Mouse (Mus musculus) liver, adult 2 months (tissue): ENCODE data around the gene Vmn2r47. TPM values are rescaled to one million over a fixed set of nuclear protein-coding genes. Genes with fewer than 3 reads are reported as not detected.
"Not testable (repeated sequence)": the region's sequence is repeated elsewhere in the genome, so short reads cannot be mapped to it uniquely, and the experiment has no call there.

Source experiments
- DNase-seq: peaks from one replicate; pipeline ENCODE4 v3.0.0-alpha.2; 2011; ENCODE audit warnings: low read depth, low spot score; ENCODE audit errors: extremely low read depth
- H3K27ac ChIP-seq: fragments of 200-500 bp; replicated peaks from 2 replicates; pipeline ENCODE4 v1.5.1; 2012; ENCODE audit warnings: low read depth, mild to moderate bottlenecking, control low read depth, inconsistent platforms, low read length; ENCODE audit not compliant: insufficient read depth
- H3K27me3 ChIP-seq: fragments of 200-500 bp; 2 replicates; pipeline ENCODE4 v1.6.1; 2012; ENCODE audit warnings: mild to moderate bottlenecking, moderate library complexity, low read length, inconsistent platforms; ENCODE audit not compliant: control insufficient read depth, insufficient read depth
- H3K36me3 ChIP-seq: fragments of 200-500 bp; 2 replicates; pipeline ENCODE4 v1.6.1; 2012; ENCODE audit warnings: low read length, inconsistent platforms; ENCODE audit not compliant: control insufficient read depth, insufficient read depth
- H3K4me1 ChIP-seq: fragments of 200-500 bp; 2 replicates; pipeline ENCODE4 v1.6.1; 2011; ENCODE audit warnings: low read length; ENCODE audit not compliant: control insufficient read depth, insufficient read depth
- H3K4me3 ChIP-seq: fragments of 200-500 bp; 2 replicates; pipeline ENCODE4 v1.5.1; 2011; ENCODE audit warnings: low read depth, mild to moderate bottlenecking, control low read depth, low read length, moderate library complexity; ENCODE audit not compliant: insufficient read depth
- H3K79me2 ChIP-seq: fragments of 200-500 bp; 2 replicates; pipeline ENCODE4 v1.6.1; 2012; ENCODE audit warnings: inconsistent platforms, mild to moderate bottlenecking, low read length, moderate library complexity; ENCODE audit not compliant: control insufficient read depth, insufficient read depth
- H3K9ac ChIP-seq: fragments of 200-500 bp; 2 replicates; pipeline ENCODE4 v1.6.1; 2012; ENCODE audit warnings: low read depth, mild to moderate bottlenecking, control low read depth, inconsistent platforms, low read length
- WGBS: fragments of 180-500 bp; shearing (Covaris S2); methylation state at CpG from one replicate; pipeline ENCODE4 v1.1.7; 2018; 5-methylcytosine and 5-hydroxymethylcytosine counted together
- polyA plus RNA-seq: library from polyadenylated mRNA; depleted of rRNA; stranded (reverse); fragments of >200 nt; gene quantifications from 2 replicates; pipeline ENCODE4 v1.2.3, GENCODE M21; 2012; rRNA removed
- total RNA-seq: library from RNA; depleted of rRNA; stranded (reverse); fragments of >200 nt; gene quantifications from 2 replicates; pipeline ENCODE4 v1.2.3, GENCODE M21; 2014; rRNA removed

The Vmn2r47 gene
- total RNA-seq (not detected in 2 replicates), polyA plus RNA-seq (not detected in 2 replicates)

DNA sequence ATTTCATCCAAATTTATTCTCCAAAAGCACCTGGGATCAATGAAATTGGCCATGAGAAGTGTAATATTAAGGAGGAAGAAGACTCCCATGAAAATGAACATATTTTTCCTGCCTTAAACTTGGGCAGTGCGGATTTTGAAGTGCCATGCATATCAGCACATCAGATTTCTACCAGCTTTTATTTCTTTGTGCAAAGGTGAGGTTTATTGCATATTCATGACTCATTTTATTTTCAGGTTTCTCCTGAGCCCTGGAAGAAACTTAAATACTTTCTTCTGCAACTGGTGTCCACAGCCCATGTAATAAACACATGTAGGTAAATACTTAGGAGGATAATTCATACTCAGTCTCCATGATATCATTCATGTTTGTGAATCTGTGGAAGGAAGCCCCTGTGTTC, at the start of gene Vmn2r47:
Gene Vmn2r47, minus strand, starts transcription at position 101 of the 400 bp plus-strand sequence.
- H3K4me3 ChIP-seq, H3K79me2 ChIP-seq, H3K27ac ChIP-seq, DNase-seq, H3K4me1 ChIP-seq, H3K36me3 ChIP-seq, H3K9ac ChIP-seq, H3K27me3 ChIP-seq: not testable (repeated sequence)
- no CpG with 5 or more reads among the region's 1 CpGs for WGBS

DNA sequence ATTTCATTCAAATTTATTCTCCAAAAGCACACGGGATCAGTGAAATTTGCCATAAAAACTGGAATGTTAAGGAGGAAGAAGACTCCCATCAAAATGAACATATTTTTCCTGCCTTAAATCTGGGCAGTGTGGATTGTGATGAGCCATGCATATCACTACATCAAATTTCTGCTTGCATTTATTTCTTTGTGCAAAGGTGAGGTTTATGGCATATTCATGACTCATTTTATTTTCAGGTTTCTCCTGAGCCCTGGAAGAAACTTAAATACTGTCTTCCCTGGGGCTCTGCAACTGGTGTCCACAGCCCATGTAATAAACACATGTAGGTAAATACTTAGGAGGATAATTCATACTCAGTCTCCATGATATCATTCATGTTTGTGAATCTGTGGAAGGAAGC, 70.7 kb downstream of the Vmn2r47 start, which contains the start of gene Vmn2r46:
Gene Vmn2r46, minus strand, starts transcription at position 101 of the 400 bp plus-strand sequence.
- H3K4me1 ChIP-seq, H3K9ac ChIP-seq, DNase-seq, H3K36me3 ChIP-seq, H3K79me2 ChIP-seq, H3K27ac ChIP-seq, H3K27me3 ChIP-seq, H3K4me3 ChIP-seq: not testable (repeated sequence)
- no CpG with 5 or more reads among the region's 1 CpGs for WGBS

Other genes starting within 250 kb of the Vmn2r47 start
- gene Vmn2r46, start 70.8 kb downstream of the Vmn2r47 start, total RNA-seq: not detected in 2 replicates
- gene Vmn2r46, start 70.8 kb downstream of the Vmn2r47 start, polyA plus RNA-seq: not detected in 2 replicates
- gene Vmn2r48, start 112.3 kb upstream of the Vmn2r47 start, total RNA-seq: not detected in 2 replicates
- gene Vmn2r48, start 112.3 kb upstream of the Vmn2r47 start, polyA plus RNA-seq: not detected in 2 replicates
- gene Vmn2r49, start 150.9 kb upstream of the Vmn2r47 start, total RNA-seq: not detected in 2 replicates
- gene Vmn2r49, start 150.9 kb upstream of the Vmn2r47 start, polyA plus RNA-seq: not detected in 2 replicates
- not detected in 2 replicates for gene Vmn2r50, start 212.0 kb upstream of the Vmn2r47 start, total RNA-seq
- not detected in 2 replicates for gene Vmn2r50, start 212.0 kb upstream of the Vmn2r47 start, polyA plus RNA-seq